Mouse (Mus musculus) limb, embryonic 13.5 days (tissue): ENCODE measurements around the gene Atp5b. TPM values are rescaled to one million over a fixed set of nuclear protein-coding genes. Genes with fewer than 3 reads are reported as not detected.
A peak's percentile ranks its signal among the peaks of the same experiment; 100 is the strongest.

Experiments used
- ATAC-seq: fragments of 200-750 bp; cut with Nextera tagmentation; 2 replicates; pipeline ENCODE4 v1.8.0; 2017; ENCODE audit warnings: low read depth, moderate number of reproducible peaks, moderate TSS enrichment; ENCODE audit not compliant: low FRiP score
- H3K27ac ChIP-seq: fragments of 300-500 bp; sonication (generic); 2 replicates; pipeline ENCODE4 v1.5.1; 2015; ENCODE audit warnings: inconsistent platforms, mild to moderate bottlenecking, moderate library complexity
- H3K27me3 ChIP-seq: fragments of 300-500 bp; sonication (generic); 2 replicates; pipeline ENCODE4 v1.6.1; 2015; ENCODE audit warnings: mild to moderate bottlenecking, inconsistent platforms
- H3K36me3 ChIP-seq: fragments of 300-500 bp; sonication (generic); 2 replicates; pipeline ENCODE4 v1.6.1; 2015; ENCODE audit warnings: inconsistent platforms, mild to moderate bottlenecking, moderate library complexity
- H3K4me1 ChIP-seq: fragments of 300-500 bp; sonication (generic); 2 replicates; pipeline ENCODE4 v1.6.1; 2015; ENCODE audit warnings: inconsistent platforms
- H3K4me2 ChIP-seq: fragments of 300-500 bp; sonication (generic); replicated peaks from 2 replicates; pipeline ENCODE4 v1.6.1; 2015; ENCODE audit warnings: inconsistent platforms, mild to moderate bottlenecking, moderate library complexity
- H3K4me3 ChIP-seq: fragments of 300-500 bp; sonication (generic); 2 replicates; pipeline ENCODE4 v1.5.1; 2015; ENCODE audit warnings: moderate library complexity, mild to moderate bottlenecking, inconsistent platforms
- H3K9ac ChIP-seq: fragments of 300-500 bp; sonication (generic); 2 replicates; pipeline ENCODE4 v1.6.1; 2015; ENCODE audit warnings: mild to moderate bottlenecking, inconsistent platforms
- H3K9me3 ChIP-seq: fragments of 300-500 bp; sonication (generic); 2 replicates; pipeline ENCODE4 v1.6.1; 2016; ENCODE audit warnings: inconsistent platforms
- WGBS: fragments of 180-500 bp; shearing (Covaris S2); methylation state at CpG from one replicate; pipeline ENCODE4 v1.1.7; 2015; 5-methylcytosine and 5-hydroxymethylcytosine counted together
- microRNA counts: library from miRNA; unstranded; fragments of <30 nt; microRNA quantifications from one replicate; lab custom pipeline; 2016
- microRNA-seq: library from miRNA; unstranded; fragments of <30 nt; microRNA quantifications from one replicate; pipeline ENCODE4, GENCODE M21; 2016
- polyA plus RNA-seq: library from polyadenylated mRNA; unstranded; fragments of >200 nt; fragmentation: Nextera tagmentation; extraction: Ambion mirVana; gene quantifications from 2 replicates; pipeline ENCODE4 v1.2.1, GENCODE M21; 2015

Atp5b gene
- polyA plus RNA-seq, 1 experiment from 2014 or later, result 1,954 TPM

DNA sequence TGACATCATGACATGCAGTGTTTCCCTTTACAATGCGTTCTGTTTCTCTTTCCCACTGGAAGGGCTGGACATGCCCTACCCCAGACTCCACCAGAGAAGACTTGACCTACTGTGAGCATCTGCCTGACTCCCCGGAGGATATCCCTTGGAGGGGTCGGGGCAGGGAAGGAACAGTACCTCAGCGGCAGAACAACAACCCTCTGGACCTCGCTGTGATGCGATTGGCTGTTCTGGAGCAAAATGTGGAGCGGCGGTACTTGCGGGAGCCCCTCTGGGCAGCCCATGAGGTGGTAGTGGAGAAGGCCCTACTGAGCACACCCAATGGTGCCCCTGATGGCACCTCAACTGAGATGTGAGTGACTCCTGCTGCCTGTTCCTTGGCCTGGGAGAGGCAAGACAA, 41.8 kb downstream of the Atp5b start:
- WGBS, result 94% methylated on average over 9 of the region's 9 CpGs
- Histone ChIP-seq H3K4me1 (no peaks in the 10 kb centered on the region), H3K27me3 (no peaks in the 10 kb centered on the region), H3K4me2 (no peak overlapping the region), H3K9me3 (no peaks in the 10 kb centered on the region), H3K36me3 (peaks cover 94% of the 10 kb centered on the region), H3K9ac (no peak overlapping the region), H3K27ac (no peak overlapping the region), H3K4me3 (no peak overlapping the region)
- no peak for ATAC-seq

DNA sequence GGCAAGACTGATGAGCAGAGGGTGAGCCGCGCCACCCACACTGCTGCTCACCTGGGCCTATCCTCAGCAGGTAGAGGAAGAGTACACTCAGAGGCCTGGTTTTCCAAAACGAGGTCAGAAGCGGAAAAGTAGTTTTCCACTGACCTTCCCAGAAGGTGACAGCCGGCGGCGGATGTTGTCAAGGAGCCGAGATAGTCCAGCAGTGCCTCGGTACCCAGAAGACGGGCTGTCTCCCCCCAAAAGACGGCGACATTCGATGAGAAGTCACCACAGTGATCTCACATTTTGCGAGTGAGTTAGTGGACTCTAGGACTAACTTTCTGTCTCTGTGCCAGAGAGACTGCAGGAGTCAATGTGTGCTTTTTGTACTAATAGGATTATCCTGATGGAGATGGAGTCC, 42.9 kb downstream of the Atp5b start:
- 91% methylated on average over 14 of the region's 14 CpGs for WGBS
- Histone ChIP-seq H3K36me3 (peaks cover 94% of the 10 kb centered on the region), H3K27ac (no peak overlapping the region)

DNA sequence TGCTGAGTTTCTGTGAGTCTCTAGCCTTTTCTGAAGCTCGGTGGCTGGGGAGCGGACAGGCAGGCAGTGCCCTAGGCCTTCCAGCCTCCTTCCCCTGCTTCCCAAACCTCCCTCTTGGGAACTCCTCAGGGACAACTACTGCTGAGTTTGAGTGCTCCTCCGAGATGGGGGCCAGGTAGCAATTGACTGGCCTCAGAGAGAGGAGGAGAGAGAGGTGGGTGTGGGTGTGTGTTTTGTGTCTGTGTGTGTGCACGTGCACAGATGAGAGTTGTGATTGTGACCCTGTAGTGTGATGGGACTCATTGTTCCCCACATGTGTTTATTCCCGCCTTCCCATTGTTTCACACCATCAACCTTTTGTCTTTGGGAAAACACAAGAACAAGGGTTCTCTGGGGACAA, 44.4 kb downstream of the Atp5b start:
- H3K36me3 ChIP-seq, result peaks cover 94% of the 10 kb centered on the region
- no peak overlapping the region for H3K4me2 ChIP-seq
- H3K27ac ChIP-seq, result no peak overlapping the region
- H3K4me1 ChIP-seq, result no peaks in the 10 kb centered on the region
- H3K9me3 ChIP-seq, result no peaks in the 10 kb centered on the region
- WGBS, result 70% methylated on average over 5 of the region's 5 CpGs
- no peak overlapping the region for H3K4me3 ChIP-seq
- no peak overlapping the region for H3K9ac ChIP-seq
- no peaks in the 10 kb centered on the region for H3K27me3 ChIP-seq
- no peak for ATAC-seq

More for the DNA sequence above, 42.9 kb downstream of the Atp5b start:
- no peaks in the 10 kb centered on the region for H3K4me1 ChIP-seq
- H3K9me3 ChIP-seq, result no peaks in the 10 kb centered on the region
- H3K4me3 ChIP-seq, result no peak overlapping the region
- no peak overlapping the region for H3K9ac ChIP-seq
- no peak overlapping the region for H3K4me2 ChIP-seq
- no peaks in the 10 kb centered on the region for H3K27me3 ChIP-seq
- no peak for ATAC-seq

DNA sequence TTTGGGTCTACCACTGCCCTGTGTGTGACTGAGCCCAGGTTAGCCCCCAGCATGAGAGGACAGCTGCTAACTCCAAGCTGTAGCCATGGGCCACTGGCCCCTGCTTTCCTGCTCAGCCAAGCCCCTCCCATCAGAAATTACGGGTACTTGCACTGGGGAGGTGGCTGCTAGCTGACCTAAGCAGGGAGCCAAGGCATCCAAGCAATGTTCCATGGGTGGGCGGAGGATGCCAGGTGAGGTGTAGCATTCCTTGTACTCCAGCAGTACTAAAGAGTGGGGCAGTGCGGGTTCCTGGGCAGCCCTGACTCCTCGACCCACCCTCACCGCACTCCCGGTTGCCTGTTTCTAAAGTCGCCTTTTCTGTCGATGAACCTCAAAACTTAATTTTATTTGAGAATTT, 45.1 kb downstream of the Atp5b start:
- H3K4me2 ChIP-seq, result no peak overlapping the region
- WGBS, result 83% methylated on average over 8 of the region's 8 CpGs
- H3K27ac ChIP-seq, result no peak overlapping the region
- ATAC-seq, result no peak
- H3K4me3 ChIP-seq, result no peak overlapping the region
- H3K9ac ChIP-seq, result peak overlapping the region; percentile 31; the same call in 1 of the 2 replicates
- no peaks in the 10 kb centered on the region for H3K4me1 ChIP-seq
- H3K36me3 ChIP-seq, result peaks cover 94% of the 10 kb centered on the region
- no peaks in the 10 kb centered on the region for H3K27me3 ChIP-seq
- no peaks in the 10 kb centered on the region for H3K9me3 ChIP-seq

DNA sequence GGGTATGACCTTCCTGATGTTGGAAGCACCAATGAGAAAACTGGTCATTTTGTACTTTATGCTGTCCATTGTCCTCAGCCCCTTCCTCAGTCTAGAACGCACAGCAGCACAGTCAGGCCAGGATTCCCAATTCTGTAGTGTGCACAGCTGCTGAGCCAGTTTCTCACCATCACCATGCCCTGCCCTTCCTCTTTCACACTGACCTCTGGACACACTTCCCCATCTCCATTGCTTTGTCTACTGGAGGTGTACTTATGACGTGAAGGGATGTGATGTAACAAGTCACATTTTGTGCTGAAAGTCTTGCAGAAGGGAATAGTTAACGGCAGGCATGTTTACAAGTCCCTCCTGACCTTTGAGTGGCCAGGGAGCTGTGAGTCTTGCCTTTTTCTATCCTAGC, 48.2 kb downstream of the Atp5b start:
- Histone ChIP-seq H3K27me3 (no peaks in the 10 kb centered on the region), H3K9ac (no peak overlapping the region), H3K9me3 (no peaks in the 10 kb centered on the region), H3K4me1 (no peaks in the 10 kb centered on the region), H3K4me3 (no peak overlapping the region), H3K4me2 (no peak overlapping the region), H3K36me3 (peaks cover 92% of the 10 kb centered on the region), H3K27ac (no peak overlapping the region)
- WGBS, result 73% methylated on average over 3 of the region's 3 CpGs
- no peak for ATAC-seq

DNA sequence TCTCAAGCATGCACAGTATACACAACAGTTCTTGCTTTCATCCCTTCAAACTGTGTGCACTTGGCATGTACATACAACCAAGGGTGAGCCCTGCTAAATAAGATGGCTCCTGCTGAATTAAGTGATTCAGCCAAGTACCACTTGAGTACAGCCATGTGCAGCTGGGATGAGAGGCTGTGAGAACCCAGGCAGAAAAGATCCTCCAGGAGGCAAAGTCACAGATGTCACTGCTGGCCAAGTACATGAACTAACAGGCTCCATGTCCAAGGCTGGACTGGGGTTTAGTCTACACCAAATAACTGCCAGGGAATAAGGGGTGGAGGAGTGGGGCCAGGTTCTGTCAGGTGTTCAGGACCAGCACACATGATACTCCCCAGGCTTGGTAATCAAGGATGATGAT, 48.7 kb downstream of the Atp5b start:
- H3K36me3 ChIP-seq, result peaks cover 87% of the 10 kb centered on the region
- H3K4me3 ChIP-seq, result no peak overlapping the region

DNA sequence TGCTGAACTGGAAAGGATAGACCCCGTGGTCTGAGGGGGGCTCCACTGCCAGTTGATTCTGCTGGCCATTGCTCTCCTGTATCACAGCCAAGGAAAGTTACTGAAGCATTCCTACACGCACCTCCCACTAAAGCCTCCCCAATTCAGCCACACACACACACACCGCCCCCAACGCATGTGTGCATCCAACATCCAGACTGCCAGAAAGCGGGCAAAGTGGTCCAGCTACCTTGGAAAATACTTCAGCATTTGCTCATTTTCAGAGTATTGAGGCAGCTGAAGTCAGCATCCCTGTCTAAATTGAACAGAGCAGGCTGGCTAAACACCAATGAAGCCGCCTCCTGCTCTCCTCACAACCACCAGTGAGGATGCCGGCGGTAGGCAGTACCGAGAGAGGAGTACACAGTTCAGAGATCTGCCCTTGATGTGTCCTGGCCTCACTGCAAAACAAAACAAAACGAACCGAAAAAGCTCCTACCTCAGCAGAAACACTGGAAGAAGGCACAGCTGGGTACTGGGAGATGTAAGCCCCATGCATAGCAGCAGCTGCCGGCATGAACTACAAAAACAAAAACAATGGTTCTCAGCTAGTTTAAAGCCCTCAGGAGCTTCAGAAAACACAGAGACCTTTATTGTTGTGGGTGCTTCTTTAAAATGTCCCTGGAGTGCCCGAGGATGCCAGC, 50.7 kb downstream of the Atp5b start:
- no peak overlapping the region for H3K27ac ChIP-seq
- no peak overlapping the region for H3K4me3 ChIP-seq
- H3K36me3 ChIP-seq, result peaks cover 88% of the 10 kb centered on the region
- ATAC-seq, result no peak
- WGBS, result 59% methylated on average over 13 of the region's 13 CpGs
- no peak overlapping the region for H3K4me2 ChIP-seq
- no peak overlapping the region for H3K9ac ChIP-seq
- no peaks in the 10 kb centered on the region for H3K27me3 ChIP-seq
- no peaks in the 10 kb centered on the region for H3K9me3 ChIP-seq
- H3K4me1 ChIP-seq, result no peaks in the 10 kb centered on the region

More for the DNA sequence above, 48.7 kb downstream of the Atp5b start:
- Histone ChIP-seq H3K27ac (no peak overlapping the region), H3K4me1 (no peaks in the 10 kb centered on the region), H3K4me2 (no peak overlapping the region), H3K27me3 (no peaks in the 10 kb centered on the region), H3K9me3 (no peaks in the 10 kb centered on the region), H3K9ac (no peak overlapping the region)
- ATAC-seq, result no peak

DNA sequence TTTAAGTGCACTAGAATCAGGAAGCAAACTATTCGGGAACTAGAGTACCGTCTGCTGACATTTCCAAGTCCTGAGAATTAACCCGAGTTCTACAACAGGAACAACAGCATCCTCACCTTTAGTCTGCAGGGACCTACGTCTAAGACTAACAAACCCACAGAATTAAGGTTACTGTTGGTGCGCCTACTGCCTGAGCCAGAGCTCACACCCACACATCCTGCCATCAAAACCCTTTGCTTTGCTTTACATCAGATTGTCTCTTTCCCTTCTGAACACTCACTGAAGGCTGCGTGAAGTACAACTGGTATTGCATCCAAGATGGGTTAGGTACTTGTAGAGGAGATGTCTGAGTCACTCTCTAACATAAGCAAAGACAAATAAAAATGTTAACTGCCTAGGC, 52.3 kb downstream of the Atp5b start:
- H3K9ac ChIP-seq, result no peak overlapping the region
- no peak for ATAC-seq
- H3K4me3 ChIP-seq, result no peak overlapping the region
- 89% methylated on average over 6 of the region's 6 CpGs for WGBS
- no peaks in the 10 kb centered on the region for H3K27me3 ChIP-seq
- H3K27ac ChIP-seq, result no peak overlapping the region
- peaks cover 91% of the 10 kb centered on the region for H3K36me3 ChIP-seq
- no peaks in the 10 kb centered on the region for H3K9me3 ChIP-seq
- H3K4me1 ChIP-seq, result no peaks in the 10 kb centered on the region
- H3K4me2 ChIP-seq, result no peak overlapping the region

MicroRNAs encoded within 50 kb of the gene (microRNA counts, 519-probe panel; counts per million panel counts)
- not detected for microRNA mmu-miR-677 (lab: Ali Mortazavi, UCI)

Small RNA genes lying within 50 kb of the gene (microRNA-seq; reads per million reads assigned to microRNA genes)
- 11.0 reads per million, percentile 29 among the genes with 10 or more reads in this experiment for gene Mir677

Other genes with a start within 250 kb of the Atp5b start
- not detected in 2 replicates for gene Rdh19, start 233.3 kb upstream of the Atp5b start, polyA plus RNA-seq
- not detected in 2 replicates for gene Rdh16f2, start 216.8 kb upstream of the Atp5b start, polyA plus RNA-seq
- not detected in 2 replicates for gene Rdh7, start 194.5 kb upstream of the Atp5b start, polyA plus RNA-seq
- not detected in 2 replicates for gene Sdr9c7, start 184.8 kb upstream of the Atp5b start, polyA plus RNA-seq
- not detected in 2 replicates for gene Hsd17b6, start 75.7 kb upstream of the Atp5b start, polyA plus RNA-seq
- 93.3 and 96.1 TPM in 2 replicates for gene Prim1, start 68.1 kb upstream of the Atp5b start, polyA plus RNA-seq
- gene Naca, start 47.7 kb upstream of the Atp5b start, polyA plus RNA-seq, result 797 and 826 TPM in 2 replicates
- 564 and 574 TPM in 2 replicates for gene Ptges3, start 24.3 kb upstream of the Atp5b start, polyA plus RNA-seq
- 9.0 and 10.5 TPM in 2 replicates for gene Baz2a, start 8.3 kb downstream of the Atp5b start, polyA plus RNA-seq
- gene Rbms2, start 97.0 kb downstream of the Atp5b start, polyA plus RNA-seq, result 39.0 and 40.6 TPM in 2 replicates
- 1.8 and 2.5 TPM in 2 replicates for gene Gls2, start 111.2 kb downstream of the Atp5b start, polyA plus RNA-seq
- gene Spryd4, start 128.5 kb downstream of the Atp5b start, polyA plus RNA-seq, result 34.5 and 35.2 TPM in 2 replicates
- 0.45 and 0.57 TPM in 2 replicates for gene Mip, start 142.6 kb downstream of the Atp5b start, polyA plus RNA-seq
- gene Timeless, start 148.8 kb downstream of the Atp5b start, polyA plus RNA-seq, result 75.7 and 76.4 TPM in 2 replicates
- 0.27 and 0.63 TPM in 2 replicates for gene Apon, start 170.8 kb downstream of the Atp5b start, polyA plus RNA-seq
- gene Apof, start 185.4 kb downstream of the Atp5b start, polyA plus RNA-seq, result not detected in 2 replicates
- gene Stat2, start 187.3 kb downstream of the Atp5b start, polyA plus RNA-seq, result 14.6 and 16.6 TPM in 2 replicates
- gene Il23a, start 215.5 kb downstream of the Atp5b start, polyA plus RNA-seq, result 0.18 TPM in 1 of 2 replicates, not detected in the other
- 33.6 and 35.2 TPM in 2 replicates for gene Pan2, start 220.1 kb downstream of the Atp5b start, polyA plus RNA-seq
- gene Cnpy2, start 239.2 kb downstream of the Atp5b start, polyA plus RNA-seq, result 390 and 394 TPM in 2 replicates